Mouse (Mus musculus) erythroblast, embryonic 14.5 days (primary cell): ENCODE measurements at regions not wholly inside any gene's neighbourhood (a gene's known extent, or its start where the extent isn't known, plus 50 kb on each side); places are given as distances from the start of the nearest gene placed in this dataset.

ENCODE experiments used
- GATA1 ChIP-seq: IDR thresholded peaks from 2 replicates; pipeline ENCODE4 v1.6.1; 2012; ENCODE audit warnings: low read length, inconsistent platforms, mixed read lengths
- TAL1 ChIP-seq: IDR thresholded peaks from 3 replicates; pipeline ENCODE4 v1.6.1; 2012; ENCODE audit warnings: low read length, inconsistent platforms, mixed read lengths

- TF ChIP-seq GATA1 (no peak), TAL1 (no peak)
Observed at GRCm38 (mm10) chr4:11874586-11875264, 106.3 kb downstream of the Gm10604 start.
